Comparison of ENCODE assay signal across 29 mouse cellular contexts in the genomic region with DNA sequence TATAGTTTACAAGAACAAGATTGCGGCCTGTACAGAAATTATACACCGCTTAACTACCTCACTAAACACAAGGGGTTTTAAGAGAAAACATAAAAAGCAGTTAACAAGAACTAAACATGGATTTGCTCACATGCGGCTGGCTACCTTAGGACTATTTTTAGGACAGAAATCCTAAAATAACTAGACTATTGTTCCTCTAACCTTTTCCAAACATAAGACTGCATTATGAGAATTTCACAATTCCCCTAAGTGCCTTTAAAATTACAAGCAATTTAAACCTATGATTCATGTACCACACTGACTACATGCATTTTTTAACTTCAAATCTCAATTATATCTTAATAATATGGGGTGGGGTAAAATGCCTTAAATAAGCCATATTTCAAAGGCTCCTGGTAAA.
DNase-seq lines count a peak whose midpoint lies in the region; ATAC-seq and TF ChIP-seq lines count a peak whose summit lies in the region.
"Had no signal": no experiment of that assay in that cellular context is flagged by ENCODE, and none has a peak within 500 bp of the region (broad histone marks: within the 10 kb centered on the region; RNA-seq: fewer than 3 reads in every experiment).

No protein-coding gene starts in this region.

- H3K36me3 ChIP-seq in forebrain, embryonic 15.5 days, result no peaks in the 10 kb centered on the region
- no peaks in the 10 kb centered on the region for H3K36me3 ChIP-seq in forebrain, embryonic 12.5 days (replicated peaks)
- no peaks in the 10 kb centered on the region for H3K36me3 ChIP-seq in midbrain, embryonic 11.5 days (ENCODE audit: control insufficient read depth, insufficient read depth, low read length)
- no peaks in the 10 kb centered on the region for H3K36me3 ChIP-seq in midbrain, postnatal 0 days (ENCODE audit: insufficient read depth, low read length)
- H3K36me3 ChIP-seq in C2C12 (ENCODE audit: control insufficient read depth, insufficient read depth), result no peaks in the 10 kb centered on the region
- H3K36me3 ChIP-seq: embryonic facial prominence, embryonic 12.5 days; embryonic facial prominence, embryonic 15.5 days; heart, embryonic 10.5 days had no signal

- peak; percentile 51 for DNase-seq in midbrain, embryonic 11.5 days (ENCODE audit: low spot score, missing footprints)
- DNase-seq in midbrain, postnatal 0 days (ENCODE audit: low spot score), result no peak
- DNase-seq in cerebellum, adult 9-11 months, result no peak
- no peak for DNase-seq in thymus, adult 18-20 months
- DNase-seq: adrenal gland, adult 8-10 months; adrenal gland, postnatal 25 days; cerebellum, adult 11-12 months; cerebellum, adult 8-10 months; cerebellum, postnatal 14 days; gastrocnemius, postnatal 10 days; gastrocnemius, postnatal 36 days; heart, adult 2 months; heart, postnatal 14 days; heart, postnatal 4 days had no signal

- ATAC-seq in forebrain, embryonic 15.5 days (replicated peaks), result 0 out of 2 replicates have a peak, but pooled peaks have one; percentile 41
- ATAC-seq in forebrain, embryonic 12.5 days (ENCODE audit: low FRiP score), result no peak
- no peak for ATAC-seq in midbrain, embryonic 11.5 days (ENCODE audit: low FRiP score)
- no peak for ATAC-seq in midbrain, postnatal 0 days (ENCODE audit: low FRiP score)
- ATAC-seq: activated CD4-positive, CD25-positive, alpha-beta regulatory T cell, adult 4 months; CD4-positive, CD25-positive, alpha-beta regulatory T cell, adult 4 months; hindbrain, postnatal 0 days; inflammation-experienced regulatory T-cells, adult 6 months; intestine, embryonic 16.5 days had no signal

- H3K27me3 ChIP-seq in forebrain, embryonic 15.5 days, result peaks cover 9% of the 10 kb centered on the region; the same call in 1 of the 2 replicates
- H3K27me3 ChIP-seq in forebrain, embryonic 12.5 days, result peaks cover 27% of the 10 kb centered on the region
- H3K27me3 ChIP-seq in midbrain, embryonic 11.5 days (ENCODE audit: control insufficient read depth, insufficient read depth, low read length), result no peaks in the 10 kb centered on the region
- no peaks in the 10 kb centered on the region for H3K27me3 ChIP-seq in midbrain, postnatal 0 days (ENCODE audit: insufficient read depth, low read length)
- no peaks in the 10 kb centered on the region for H3K27me3 ChIP-seq in C2C12 (ENCODE audit: control insufficient read depth, insufficient read depth, insufficient read length)
- H3K27me3 ChIP-seq: embryonic facial prominence, embryonic 12.5 days; embryonic facial prominence, embryonic 15.5 days; heart, embryonic 13.5 days had no signal

- H3K27ac ChIP-seq in forebrain, embryonic 15.5 days (replicated peaks), result no peak overlapping the region
- H3K27ac ChIP-seq in forebrain, embryonic 12.5 days, result no peak overlapping the region
- no peak overlapping the region for H3K27ac ChIP-seq in midbrain, embryonic 11.5 days (ENCODE audit: low read depth, low read length)
- no peak overlapping the region for H3K27ac ChIP-seq in midbrain, postnatal 0 days (ENCODE audit: low read depth, low read length)
- H3K27ac ChIP-seq in embryonic fibroblast, embryonic 13.5 days (ENCODE audit: insufficient read depth, low read length), result peak overlapping the region; percentile 97
- H3K27ac ChIP-seq: embryonic facial prominence, embryonic 12.5 days; embryonic facial prominence, embryonic 15.5 days; heart, adult 2 months; heart, embryonic 10.5 days; heart, embryonic 13.5 days; hindbrain, embryonic 14.5 days; hindbrain, postnatal 0 days had no signal

- peaks cover 5% of the 10 kb centered on the region for H3K79me3 ChIP-seq in C2C12 (ENCODE audit: low read depth)

- no peak for TF ChIP-seq POLR2A in embryonic fibroblast, embryonic 13.5 days (IDR thresholded peaks at IDR 0.05; ENCODE audit: low read depth, low read length)

- TF ChIP-seq CTCF in midbrain, postnatal 0 days (IDR thresholded peaks at IDR 0.05), result no peak
- TF ChIP-seq CTCF in C2C12 (IDR thresholded peaks at IDR 0.05; ENCODE audit: control insufficient read depth, insufficient read depth, insufficient read length), result no peak
- TF ChIP-seq CTCF in embryonic fibroblast, embryonic 13.5 days (IDR thresholded peaks at IDR 0.05; ENCODE audit: borderline replicate concordance, insufficient read depth, low read length), result no peak

- H3K79me2 ChIP-seq in C2C12 (ENCODE audit: control insufficient read depth, insufficient read depth), result peaks cover 23% of the 10 kb centered on the region

- peaks cover 11% of the 10 kb centered on the region for H3K4me1 ChIP-seq in forebrain, embryonic 15.5 days
- peaks cover 3% of the 10 kb centered on the region for H3K4me1 ChIP-seq in forebrain, embryonic 12.5 days
- H3K4me1 ChIP-seq in midbrain, embryonic 11.5 days (ENCODE audit: control insufficient read depth, insufficient read depth, low read length), result peaks cover under 1% of the 10 kb centered on the region; the same call in 1 of the 2 replicates
- H3K4me1 ChIP-seq in midbrain, postnatal 0 days (ENCODE audit: insufficient read depth, low read length), result no peaks in the 10 kb centered on the region
- H3K4me1 ChIP-seq in embryonic fibroblast, embryonic 13.5 days (ENCODE audit: control insufficient read depth, insufficient read depth, low read length), result peaks cover 14% of the 10 kb centered on the region

- H3K9ac ChIP-seq in forebrain, embryonic 15.5 days (replicated peaks), result no peak overlapping the region
- no peak overlapping the region for H3K9ac ChIP-seq in forebrain, embryonic 12.5 days
- no peak overlapping the region for H3K9ac ChIP-seq in midbrain, embryonic 11.5 days (ENCODE audit: low read length)
- no peak overlapping the region for H3K9ac ChIP-seq in midbrain, postnatal 0 days (replicated peaks; ENCODE audit: low read length, poor library complexity, severe bottlenecking)
- H3K9ac ChIP-seq: embryonic facial prominence, embryonic 12.5 days; embryonic facial prominence, embryonic 15.5 days; heart, embryonic 13.5 days; hindbrain, embryonic 14.5 days had no signal

- WGBS in forebrain, embryonic 15.5 days, result 13% methylated on average over 3 of the region's 3 CpGs
- WGBS in forebrain, embryonic 12.5 days, result 15% methylated on average over 3 of the region's 3 CpGs
- 78% methylated on average over 3 of the region's 3 CpGs for WGBS in midbrain, embryonic 11.5 days
- 83% methylated on average over 3 of the region's 3 CpGs for WGBS in midbrain, postnatal 0 days

- no peak overlapping the region for H3K4me3 ChIP-seq in forebrain, embryonic 15.5 days
- no peak overlapping the region for H3K4me3 ChIP-seq in forebrain, embryonic 12.5 days (replicated peaks)
- H3K4me3 ChIP-seq in midbrain, embryonic 11.5 days (ENCODE audit: low read depth, low read length), result no peak overlapping the region
- H3K4me3 ChIP-seq in midbrain, postnatal 0 days (ENCODE audit: low read depth, low read length), result no peak overlapping the region
- no peak overlapping the region for H3K4me3 ChIP-seq in C2C12 (ENCODE audit: insufficient read depth, poor library complexity, severe bottlenecking)
- no peak overlapping the region for H3K4me3 ChIP-seq in embryonic fibroblast, embryonic 13.5 days (ENCODE audit: insufficient read depth, low read length)
- H3K4me3 ChIP-seq: embryonic facial prominence, embryonic 12.5 days; embryonic facial prominence, embryonic 15.5 days; erythroblast, embryonic 14.5 days; heart, adult 2 months; heart, embryonic 10.5 days; heart, embryonic 13.5 days had no signal

- no peak overlapping the region for H3K4me2 ChIP-seq in forebrain, embryonic 15.5 days (replicated peaks)
- no peak overlapping the region for H3K4me2 ChIP-seq in forebrain, embryonic 12.5 days
- H3K4me2 ChIP-seq in midbrain, embryonic 11.5 days, result no peak overlapping the region
- H3K4me2 ChIP-seq in midbrain, postnatal 0 days (ENCODE audit: low read depth, low read length, poor library complexity, severe bottlenecking), result no peak overlapping the region
- H3K4me2 ChIP-seq: embryonic facial prominence, embryonic 12.5 days; embryonic facial prominence, embryonic 15.5 days; heart, embryonic 13.5 days; hindbrain, embryonic 14.5 days had no signal

- no peak overlapping the region for H3ac ChIP-seq in C2C12 (ENCODE audit: control insufficient read depth, insufficient read length, low read depth)

- H3K9me3 ChIP-seq in forebrain, embryonic 15.5 days, result no peaks in the 10 kb centered on the region
- no peaks in the 10 kb centered on the region for H3K9me3 ChIP-seq in forebrain, embryonic 12.5 days
- no peaks in the 10 kb centered on the region for H3K9me3 ChIP-seq in midbrain, embryonic 11.5 days (ENCODE audit: control insufficient read depth, low read length)
- no peaks in the 10 kb centered on the region for H3K9me3 ChIP-seq in midbrain, postnatal 0 days (ENCODE audit: low read length)
- H3K9me3 ChIP-seq: embryonic facial prominence, embryonic 12.5 days; embryonic facial prominence, embryonic 15.5 days; heart, embryonic 10.5 days; heart, embryonic 13.5 days had no signal

TF ChIP-seq in C2C12, 6 proteins besides CTCF, POLR2A, EP300 and RAD21:
- TF ChIP-seq MAX (IDR thresholded peaks at IDR 0.05) (no peak), CEBPB (IDR thresholded peaks at IDR 0.05; ENCODE audit: low read depth) (peak; percentile 73)
